Mouse (Mus musculus): ENCODE results near the gene Lyrm9. TPM values are rescaled to one million over a fixed set of nuclear protein-coding genes. Genes with fewer than 3 reads are reported as not detected.

The Lyrm9 gene
- polyA plus RNA-seq, 1 experiment from 2014 or later = 13.9 TPM

DNA sequence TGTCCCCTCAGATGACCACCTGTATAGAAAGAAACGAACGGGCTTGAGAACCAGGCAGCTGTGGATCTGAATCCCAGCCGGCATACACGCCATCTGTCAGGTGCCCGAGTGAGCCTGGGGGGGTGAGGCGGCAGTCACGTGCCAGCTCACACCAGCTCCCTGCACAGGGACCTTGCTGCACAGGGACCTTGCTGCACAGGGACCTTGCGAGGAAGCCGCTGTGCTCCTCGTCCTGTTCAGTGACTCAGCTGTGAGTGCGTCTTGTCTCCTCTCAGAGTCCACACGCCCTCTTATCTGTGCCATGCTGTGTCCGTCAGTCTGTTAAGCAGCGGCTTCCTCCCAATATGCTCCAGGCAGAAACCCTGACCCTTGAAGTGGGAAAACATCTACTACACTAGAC is 13.1 kb downstream of the Lyrm9 start:
- Histone ChIP-seq H3K4me3 (ENCODE audit: low read depth, low read length) (no peak overlapping the region), H3K27me3 (ENCODE audit: insufficient read depth, low read length) (no peaks in the 10 kb centered on the region), H3K4me2 (no peak overlapping the region), H3K9me3 (ENCODE audit: low read depth, low read length) (no peaks in the 10 kb centered on the region), H3K36me3 (ENCODE audit: insufficient read depth) (no peaks in the 10 kb centered on the region), H3K27ac (ENCODE audit: low read depth) (no peak overlapping the region), H3K4me1 (ENCODE audit: insufficient read depth) (no peaks in the 10 kb centered on the region), H3K9ac (no peak overlapping the region)
- DNase-seq (no peak), ATAC-seq (ENCODE audit: insufficient read depth) (no peak)
- WGBS = 54% methylated on average over 14 of the region's 14 CpGs
- TF ChIP-seq CTCF (IDR thresholded peaks at IDR 0.05; ENCODE audit: low read depth) = no peak

- ATAC-seq (ENCODE audit: insufficient read depth) = no peak
- Histone ChIP-seq H3K36me3 (ENCODE audit: insufficient read depth) (no peaks in the 10 kb centered on the region), H3K4me3 (ENCODE audit: low read depth, low read length) (no peak overlapping the region), H3K27me3 (ENCODE audit: insufficient read depth, low read length) (no peaks in the 10 kb centered on the region), H3K4me2 (no peak overlapping the region), H3K9ac (no peak overlapping the region), H3K4me1 (ENCODE audit: insufficient read depth) (no peaks in the 10 kb centered on the region), H3K9me3 (ENCODE audit: low read depth, low read length) (no peaks in the 10 kb centered on the region), H3K27ac (ENCODE audit: low read depth) (no peak overlapping the region)
- no peak for TF ChIP-seq CTCF (IDR thresholded peaks at IDR 0.05; ENCODE audit: low read depth)
- WGBS = 40% methylated on average over 5 of the region's 5 CpGs
- DNase-seq = no peak
Observed at GRCm38 (mm10) chr11:78840141-78840540, 13.8 kb downstream of the Lyrm9 start.

GRCm38 (mm10) chr11:78841987-78842386 is 15.6 kb downstream of the Lyrm9 start:
- WGBS = 88% methylated on average over 8 of the region's 8 CpGs
- TF ChIP-seq CTCF (IDR thresholded peaks at IDR 0.05; ENCODE audit: low read depth) = no peak
- H3K27ac ChIP-seq (ENCODE audit: low read depth) = no peak overlapping the region

DNA sequence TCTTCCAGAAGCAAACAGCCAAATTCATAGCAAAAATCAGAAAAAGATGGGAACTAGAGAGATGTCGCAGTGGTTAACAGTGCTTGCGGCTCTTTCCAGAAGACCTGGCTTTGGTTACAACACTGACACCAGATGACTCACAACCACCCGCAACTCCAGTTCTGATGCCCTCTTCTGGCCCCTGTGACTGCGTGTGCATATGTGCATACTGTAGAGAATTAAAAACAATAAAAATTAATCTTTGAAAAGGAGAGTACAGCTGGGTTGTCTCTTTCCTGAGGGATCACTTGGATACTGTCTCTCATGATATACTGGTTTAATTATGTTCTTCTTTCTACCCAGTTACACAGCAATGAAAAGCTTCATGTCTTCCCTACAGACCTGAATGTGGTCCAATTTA is 20.2 kb downstream of the Lyrm9 start:
- H3K4me3 ChIP-seq (ENCODE audit: low read depth, low read length) = no peak overlapping the region
- ATAC-seq (ENCODE audit: insufficient read depth) (no peak), DNase-seq (no peak)
- no peak overlapping the region for H3K9ac ChIP-seq
- H3K4me1 ChIP-seq (ENCODE audit: insufficient read depth) = no peaks in the 10 kb centered on the region
- H3K27me3 ChIP-seq (ENCODE audit: insufficient read depth, low read length) = no peaks in the 10 kb centered on the region
- 91% methylated on average over 4 of the region's 4 CpGs for WGBS
- H3K9me3 ChIP-seq (ENCODE audit: low read depth, low read length) = no peaks in the 10 kb centered on the region
- no peak for TF ChIP-seq CTCF (IDR thresholded peaks at IDR 0.05; ENCODE audit: low read depth)
- no peaks in the 10 kb centered on the region for H3K36me3 ChIP-seq (ENCODE audit: insufficient read depth)
- H3K27ac ChIP-seq (ENCODE audit: low read depth) = no peak overlapping the region
- H3K4me2 ChIP-seq = no peak overlapping the region

More at GRCm38 (mm10) chr11:78841987-78842386, 15.6 kb downstream of the Lyrm9 start:
- Histone ChIP-seq H3K36me3 (ENCODE audit: insufficient read depth) (no peaks in the 10 kb centered on the region), H3K4me1 (ENCODE audit: insufficient read depth) (no peaks in the 10 kb centered on the region), H3K4me2 (no peak overlapping the region), H3K9me3 (ENCODE audit: low read depth, low read length) (no peaks in the 10 kb centered on the region), H3K9ac (no peak overlapping the region), H3K4me3 (ENCODE audit: low read depth, low read length) (no peak overlapping the region), H3K27me3 (ENCODE audit: insufficient read depth, low read length) (no peaks in the 10 kb centered on the region)
- ATAC-seq (ENCODE audit: insufficient read depth) (no peak), DNase-seq (no peak)

- ATAC-seq (ENCODE audit: insufficient read depth) (no peak), DNase-seq (no peak)
- no peak overlapping the region for H3K4me2 ChIP-seq
- no peaks in the 10 kb centered on the region for H3K4me1 ChIP-seq (ENCODE audit: insufficient read depth)
- H3K9ac ChIP-seq = no peak overlapping the region
- WGBS = 45% methylated on average over 7 of the region's 7 CpGs
- no peaks in the 10 kb centered on the region for H3K9me3 ChIP-seq (ENCODE audit: low read depth, low read length)
- no peak overlapping the region for H3K27ac ChIP-seq (ENCODE audit: low read depth)
- H3K4me3 ChIP-seq (ENCODE audit: low read depth, low read length) = no peak overlapping the region
- no peak for TF ChIP-seq CTCF (IDR thresholded peaks at IDR 0.05; ENCODE audit: low read depth)
- H3K27me3 ChIP-seq (ENCODE audit: insufficient read depth, low read length) = no peaks in the 10 kb centered on the region
- no peaks in the 10 kb centered on the region for H3K36me3 ChIP-seq (ENCODE audit: insufficient read depth)
Observed at GRCm38 (mm10) chr11:78847884-78848848, 21.8 kb downstream of the Lyrm9 start.

GRCm38 (mm10) chr11:78849859-78850258 is 23.5 kb downstream of the Lyrm9 start:
- Histone ChIP-seq H3K36me3 (ENCODE audit: insufficient read depth) (no peaks in the 10 kb centered on the region), H3K9me3 (ENCODE audit: low read depth, low read length) (no peaks in the 10 kb centered on the region), H3K9ac (no peak overlapping the region), H3K4me1 (ENCODE audit: insufficient read depth) (no peaks in the 10 kb centered on the region), H3K4me2 (no peak overlapping the region), H3K27ac (ENCODE audit: low read depth) (no peak overlapping the region), H3K4me3 (ENCODE audit: low read depth, low read length) (no peak overlapping the region), H3K27me3 (ENCODE audit: insufficient read depth, low read length) (no peaks in the 10 kb centered on the region)
- ATAC-seq (ENCODE audit: insufficient read depth) (no peak), DNase-seq (no peak)
- WGBS = 81% methylated on average over 3 of the region's 3 CpGs
- TF ChIP-seq CTCF (IDR thresholded peaks at IDR 0.05; ENCODE audit: low read depth) = no peak

DNA sequence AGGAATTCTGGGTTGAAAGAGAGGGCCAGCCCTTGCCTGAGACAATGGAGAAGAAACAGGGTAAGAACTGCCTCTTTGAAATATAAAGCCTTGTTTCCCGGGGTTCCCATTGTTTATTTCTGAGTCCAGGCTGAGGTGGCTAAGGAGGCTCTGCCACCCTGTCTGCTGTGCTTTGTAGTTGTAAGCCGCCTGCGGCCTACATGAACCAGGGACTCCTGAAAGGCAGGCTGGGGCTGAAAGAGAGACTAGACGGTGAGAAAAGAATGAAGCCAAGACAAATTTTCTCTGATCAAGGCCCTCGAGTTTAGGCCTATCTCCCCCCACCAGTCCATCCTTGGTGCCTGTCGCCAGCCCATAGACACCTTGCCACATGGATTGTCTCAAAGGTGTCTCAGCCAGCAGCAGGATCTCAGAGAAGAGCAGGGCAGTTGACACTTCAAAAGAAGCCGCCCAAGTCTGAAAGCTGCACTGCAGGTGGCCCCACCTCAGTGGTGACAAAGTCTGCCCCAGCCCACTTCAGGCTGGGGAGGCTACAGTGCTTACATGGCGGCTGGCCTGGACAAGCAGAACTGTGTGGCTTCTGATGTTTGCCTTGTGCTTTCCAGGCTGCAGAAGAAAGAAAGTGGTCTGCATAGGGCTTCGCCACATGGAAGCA is 25.0 kb downstream of the Lyrm9 start:
- Histone ChIP-seq H3K4me2 (no peak overlapping the region), H3K27ac (ENCODE audit: low read depth) (no peak overlapping the region), H3K27me3 (ENCODE audit: insufficient read depth, low read length) (no peaks in the 10 kb centered on the region), H3K4me1 (ENCODE audit: insufficient read depth) (no peaks in the 10 kb centered on the region), H3K9me3 (ENCODE audit: low read depth, low read length) (no peaks in the 10 kb centered on the region), H3K4me3 (ENCODE audit: low read depth, low read length) (no peak overlapping the region), H3K9ac (no peak overlapping the region), H3K36me3 (ENCODE audit: insufficient read depth) (no peaks in the 10 kb centered on the region)
- ATAC-seq (ENCODE audit: insufficient read depth) (no peak), DNase-seq (no peak)
- 35% methylated on average over 9 of the region's 9 CpGs for WGBS
- no peak for TF ChIP-seq CTCF (IDR thresholded peaks at IDR 0.05; ENCODE audit: low read depth)

All from lung, embryonic 14.5 days (tissue).